In the genomic region with DNA sequence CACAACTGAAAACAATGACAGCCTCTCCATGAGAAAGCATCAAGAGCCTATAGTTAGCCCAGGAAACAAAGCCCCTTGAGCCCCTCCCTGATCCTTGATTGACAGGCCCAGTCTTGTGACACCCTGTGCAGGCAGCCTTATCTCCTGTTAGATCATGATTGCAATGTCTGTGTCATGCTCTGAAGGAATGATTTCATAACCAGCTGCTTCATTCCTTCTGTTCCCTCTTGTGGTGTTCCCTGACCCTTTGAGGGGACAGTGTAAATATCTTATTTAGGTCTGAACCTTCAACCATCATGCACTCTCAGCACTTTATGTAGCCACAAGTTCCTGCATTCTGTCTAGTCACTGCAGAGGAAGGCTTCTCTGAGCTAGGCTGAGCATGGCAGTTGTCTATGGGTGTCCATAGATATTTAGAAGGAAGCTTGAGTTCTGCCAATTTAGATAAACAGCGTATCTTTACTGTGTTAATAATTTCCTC, we compare ENCODE assay signal across 21 mouse cellular contexts. TPM values are rescaled to one million over a fixed set of nuclear protein-coding genes. Genes with fewer than 3 reads are reported as not detected.
DNase-seq lines count a peak whose midpoint lies in the region; ATAC-seq lines count a peak whose summit lies in the region.
"Had no signal": no experiment of that assay in that cellular context is flagged by ENCODE, and none has a peak within 500 bp of the region (broad histone marks: within the 10 kb centered on the region; RNA-seq: fewer than 3 reads in every experiment).

No protein-coding gene starts in this region.

- peaks cover 3% of the 10 kb centered on the region; the same call in 1 of the 2 replicates for H3K4me1 ChIP-seq in hindbrain, embryonic 10.5 days (replicated peaks)
- no peaks in the 10 kb centered on the region for H3K4me1 ChIP-seq in hindbrain, embryonic 12.5 days
- H3K4me1 ChIP-seq in intestine, embryonic 16.5 days (ENCODE audit: control insufficient read depth, insufficient read depth, low read length): no peaks in the 10 kb centered on the region
- H3K4me1 ChIP-seq: embryonic facial prominence, embryonic 10.5 days; limb, embryonic 10.5 days; lung, embryonic 15.5 days; midbrain, embryonic 10.5 days had no signal

- H3K27me3 ChIP-seq in hindbrain, embryonic 10.5 days (ENCODE audit: insufficient read depth, poor library complexity, severe bottlenecking): no peaks in the 10 kb centered on the region
- H3K27me3 ChIP-seq in hindbrain, embryonic 12.5 days: no peaks in the 10 kb centered on the region
- H3K27me3 ChIP-seq in intestine, embryonic 16.5 days (replicated peaks; ENCODE audit: control insufficient read depth, insufficient read depth, low read length): no peaks in the 10 kb centered on the region
- H3K27me3 ChIP-seq: lung, embryonic 15.5 days had no signal

- H3K9me3 ChIP-seq in hindbrain, embryonic 10.5 days: no peaks in the 10 kb centered on the region
- no peaks in the 10 kb centered on the region for H3K9me3 ChIP-seq in hindbrain, embryonic 12.5 days (replicated peaks)
- H3K9me3 ChIP-seq in intestine, embryonic 16.5 days (ENCODE audit: control insufficient read depth, low read length): no peaks in the 10 kb centered on the region
- H3K9me3 ChIP-seq: embryonic facial prominence, embryonic 10.5 days; limb, embryonic 10.5 days; lung, embryonic 15.5 days; midbrain, embryonic 10.5 days had no signal

- no peak overlapping the region for H3K4me2 ChIP-seq in hindbrain, embryonic 12.5 days (replicated peaks)
- H3K4me2 ChIP-seq in intestine, embryonic 16.5 days (ENCODE audit: low read depth, low read length): no peak overlapping the region
- H3K4me2 ChIP-seq: lung, embryonic 15.5 days had no signal

- no peak overlapping the region for H3K9ac ChIP-seq in hindbrain, embryonic 12.5 days
- H3K9ac ChIP-seq in intestine, embryonic 16.5 days (ENCODE audit: low read depth, low read length): no peak overlapping the region
- H3K9ac ChIP-seq: lung, embryonic 15.5 days had no signal

- DNase-seq in hindbrain, embryonic 10.5 days (ENCODE audit: low spot score): peak; percentile 5
- peak; percentile 83 for DNase-seq in MEL-GATA-1-ER (ENCODE audit: extremely low read depth, low read depth)
- peak; percentile 7 for DNase-seq in retina, embryonic 14.5 days (ENCODE audit: low spot score)
- no peak for DNase-seq in spleen, adult 12 weeks (ENCODE audit: low spot score)
- no peak for DNase-seq in left cerebral cortex, adult 9 months (ENCODE audit: low spot score in 2 of 2)
- no peak for DNase-seq in layer of hippocampus, postnatal 14 days (ENCODE audit: low spot score in 2 of 2)
- DNase-seq: adrenal gland, adult 2 months; cerebellum, adult 9-10 months; heart, postnatal 14 days had no signal

- H3K36me3 ChIP-seq in hindbrain, embryonic 10.5 days: no peaks in the 10 kb centered on the region
- no peaks in the 10 kb centered on the region for H3K36me3 ChIP-seq in hindbrain, embryonic 12.5 days
- no peaks in the 10 kb centered on the region for H3K36me3 ChIP-seq in intestine, embryonic 16.5 days (ENCODE audit: control insufficient read depth, insufficient read depth, low read length)
- H3K36me3 ChIP-seq: embryonic facial prominence, embryonic 10.5 days; limb, embryonic 10.5 days; lung, embryonic 15.5 days; midbrain, embryonic 10.5 days had no signal

- no peak for ATAC-seq in hindbrain, embryonic 12.5 days (ENCODE audit: low FRiP score)
- peak; percentile 81 for ATAC-seq in intestine, embryonic 16.5 days

- WGBS in hindbrain, embryonic 10.5 days: 94% methylated on average over 1 of the region's 1 CpGs
- WGBS in hindbrain, embryonic 12.5 days: 93% methylated on average over 1 of the region's 1 CpGs
- WGBS in intestine, embryonic 16.5 days: 69% methylated on average over 1 of the region's 1 CpGs

- no peak overlapping the region for H3K27ac ChIP-seq in hindbrain, embryonic 10.5 days
- no peak overlapping the region for H3K27ac ChIP-seq in hindbrain, embryonic 12.5 days
- H3K27ac ChIP-seq in intestine, embryonic 16.5 days (ENCODE audit: low read length): peak overlapping the region; percentile 57; the same call in 1 of the 2 replicates
- H3K27ac ChIP-seq: embryonic facial prominence, embryonic 10.5 days; heart, adult 2 months; limb, embryonic 10.5 days; lung, embryonic 15.5 days; midbrain, embryonic 10.5 days had no signal

- no peak overlapping the region for H3K4me3 ChIP-seq in hindbrain, embryonic 10.5 days
- no peak overlapping the region for H3K4me3 ChIP-seq in hindbrain, embryonic 12.5 days
- H3K4me3 ChIP-seq in intestine, embryonic 16.5 days (ENCODE audit: low read length): no peak overlapping the region
- H3K4me3 ChIP-seq: embryonic facial prominence, embryonic 10.5 days; heart, adult 2 months; limb, embryonic 10.5 days; lung, embryonic 15.5 days; midbrain, embryonic 10.5 days had no signal

RNA-seq across cellular contexts. Expression of gene Clca4b, which starts 0.7 kb away (rescaled TPM):
- not detected in 2 replicates for polyA plus RNA-seq in hindbrain, embryonic 10.5 days (2016; fragmentation: Nextera tagmentation; extraction: Ambion mirVana)
- polyA plus RNA-seq in hindbrain, embryonic 12.5 days (2016; fragmentation: Nextera tagmentation; extraction: Ambion mirVana): not detected in 2 replicates
- polyA plus RNA-seq in intestine, embryonic 16.5 days (2015; fragmentation: Nextera tagmentation; extraction: Ambion mirVana): 69.2 and 140 TPM in 2 replicates
- not detected for total RNA-seq in layer of hippocampus, postnatal 14 days (2021)
- total RNA-seq: adrenal gland, adult 2 months; heart, adult 2 months; heart, postnatal 14 days; layer of hippocampus, adult 8-10 months had no signal
- polyA plus RNA-seq: adrenal gland, adult 2 months; C2C12; embryonic facial prominence, embryonic 10.5 days; heart, adult 2 months; kidney, embryonic 16.5 days; limb, embryonic 10.5 days; lung, embryonic 15.5 days; midbrain, embryonic 10.5 days; neural tube, embryonic 11.5 days had no signal

RNA-seq across cellular contexts. Expression of gene Clca4a, which starts 41.8 kb away (rescaled TPM):
- 0.05 TPM in 1 of 2 replicates, not detected in the other for polyA plus RNA-seq in hindbrain, embryonic 10.5 days (2016; fragmentation: Nextera tagmentation; extraction: Ambion mirVana)
- polyA plus RNA-seq in hindbrain, embryonic 12.5 days (2016; fragmentation: Nextera tagmentation; extraction: Ambion mirVana): not detected in 2 replicates
- not detected in 2 replicates for polyA plus RNA-seq in intestine, embryonic 16.5 days (2015; fragmentation: Nextera tagmentation; extraction: Ambion mirVana)
- total RNA-seq in layer of hippocampus, postnatal 14 days (2021): not detected
- total RNA-seq: adrenal gland, adult 2 months; heart, adult 2 months; heart, postnatal 14 days; layer of hippocampus, adult 8-10 months had no signal
- polyA plus RNA-seq: adrenal gland, adult 2 months; heart, adult 2 months; kidney, embryonic 16.5 days; limb, embryonic 10.5 days; lung, embryonic 15.5 days; midbrain, embryonic 10.5 days; neural tube, embryonic 11.5 days; stomach, embryonic 16.5 days had no signal

Comparison
In these comparisons a context has a peak if more than half of its experiments do, and no peak if none do; other contexts are left out.
1. DNase-seq: peak in hindbrain, embryonic 10.5 days (single experiment), MEL-GATA-1-ER (single experiment) and retina, embryonic 14.5 days (single experiment); none in spleen, adult 12 weeks (single experiment), left cerebral cortex, adult 9 months (0 of 2) and layer of hippocampus, postnatal 14 days (0 of 2).
2. RNA of gene Clca4b, which starts 0.7 kb away (polyA plus RNA-seq): 69.2 to 140 TPM in intestine, embryonic 16.5 days; not detected in hindbrain, embryonic 10.5 days and not detected in hindbrain, embryonic 12.5 days; every median in the first group is over 10 times any median in the second.